Mouse (Mus musculus) stomach, postnatal 0 days (tissue): ENCODE measurements at regions not wholly inside any gene's neighbourhood (a gene's known extent, or its start where the extent isn't known, plus 50 kb on each side); places are given as distances from the start of the nearest gene placed in this dataset.

Source experiments
- CTCF ChIP-seq: IDR thresholded peaks from 2 replicates; pipeline ENCODE4 v1.5.1; 2016; ENCODE audit warnings: antibody characterized with exemption, low read depth, mild to moderate bottlenecking, moderate library complexity
- EP300 ChIP-seq: optimal IDR thresholded peaks from 2 replicates; pipeline ENCODE3; 2016; ENCODE audit warnings: antibody characterized with exemption

- TF ChIP-seq CTCF = no peak
- no peak for TF ChIP-seq EP300
These were observed 324.1 kb upstream of the Mpdz start for GRCm38 (mm10) chr4:81766705-81767104.
